Mouse (Mus musculus): ENCODE results near the gene Hbq1a. TPM values are rescaled to one million over a fixed set of nuclear protein-coding genes. Genes with fewer than 3 reads are reported as not detected.

The Hbq1a gene
- polyA plus RNA-seq, 1 experiment from 2014 or later, result 1.5 TPM

- Histone ChIP-seq H3K36me3 (replicated peaks) (no peaks in the 10 kb centered on the region), H3K27ac (no peak overlapping the region), H3K4me2 (no peak overlapping the region), H3K9ac (no peak overlapping the region), H3K9me3 (no peaks in the 10 kb centered on the region), H3K27me3 (replicated peaks) (no peaks in the 10 kb centered on the region), H3K4me1 (no peaks in the 10 kb centered on the region), H3K4me3 (no peak overlapping the region)
- 49% methylated on average over 17 of the region's 17 CpGs for WGBS
- ATAC-seq (replicated peaks), result 0 out of 2 replicates have a peak, but pooled peaks have one; percentile 28
Observed at GRCm38 (mm10) chr11:32340476-32341473, 40.9 kb downstream of the Hbq1a start.

- ATAC-seq (replicated peaks), result no peak
- Histone ChIP-seq H3K9ac (no peak overlapping the region), H3K27me3 (replicated peaks) (no peaks in the 10 kb centered on the region), H3K36me3 (replicated peaks) (no peaks in the 10 kb centered on the region), H3K27ac (no peak overlapping the region), H3K4me1 (peaks cover 9% of the 10 kb centered on the region), H3K4me3 (no peak overlapping the region), H3K9me3 (no peaks in the 10 kb centered on the region), H3K4me2 (no peak overlapping the region)
- WGBS, result 15% methylated on average over 2 of the region's 2 CpGs
Observed at GRCm38 (mm10) chr11:32342770-32343191, 42.9 kb downstream of the Hbq1a start.

DNA sequence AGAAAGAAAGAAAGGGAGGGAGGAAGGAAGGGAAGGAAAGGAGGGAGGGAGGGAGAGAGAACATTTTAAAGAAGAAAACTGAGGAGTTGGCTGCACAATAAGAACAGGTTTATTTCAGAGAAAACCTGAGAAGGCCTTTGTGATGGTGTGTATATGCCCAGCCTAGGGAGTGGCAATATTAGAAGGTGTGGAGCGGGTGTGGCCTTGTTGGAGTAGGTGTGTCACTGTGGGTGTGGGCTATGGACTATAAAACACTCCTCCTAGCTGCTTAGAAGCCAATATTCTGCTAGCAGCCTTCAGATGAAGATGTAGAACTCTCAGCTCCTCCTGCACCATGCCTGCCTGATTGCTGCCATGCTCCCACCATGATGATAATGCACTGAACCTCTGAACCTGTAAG lies 43.5 kb downstream of the Hbq1a start:
- H3K4me3 ChIP-seq, result no peak overlapping the region
- H3K36me3 ChIP-seq (replicated peaks), result no peaks in the 10 kb centered on the region
- no peaks in the 10 kb centered on the region for H3K9me3 ChIP-seq
- 100% methylated on average over 1 of the region's 1 CpGs for WGBS
- no peaks in the 10 kb centered on the region for H3K27me3 ChIP-seq (replicated peaks)
- H3K4me2 ChIP-seq, result no peak overlapping the region
- ATAC-seq (replicated peaks), result no peak
- no peak overlapping the region for H3K9ac ChIP-seq
- peaks cover 11% of the 10 kb centered on the region for H3K4me1 ChIP-seq
- H3K27ac ChIP-seq, result no peak overlapping the region

- 84% methylated on average over 6 of the region's 6 CpGs for WGBS
- Histone ChIP-seq H3K27ac (no peak overlapping the region), H3K4me2 (no peak overlapping the region), H3K9ac (no peak overlapping the region), H3K4me3 (no peak overlapping the region), H3K9me3 (no peaks in the 10 kb centered on the region), H3K36me3 (replicated peaks) (no peaks in the 10 kb centered on the region), H3K4me1 (peaks cover 33% of the 10 kb centered on the region), H3K27me3 (replicated peaks) (no peaks in the 10 kb centered on the region)
- ATAC-seq (replicated peaks), result no peak
Observed at GRCm38 (mm10) chr11:32345504-32346297, 45.8 kb downstream of the Hbq1a start.

GRCm38 (mm10) chr11:32347264-32347606 lies 47.4 kb downstream of the Hbq1a start:
- peak overlapping the region; percentile 60 for H3K4me2 ChIP-seq
- H3K27ac ChIP-seq, result peak overlapping the region; percentile 87
- ATAC-seq (replicated peaks), result peak; percentile 28
- no peaks in the 10 kb centered on the region for H3K9me3 ChIP-seq
- peak overlapping the region; percentile 86 for H3K4me3 ChIP-seq
- H3K36me3 ChIP-seq (replicated peaks), result peaks cover 5% of the 10 kb centered on the region
- 3% methylated on average over 10 of the region's 10 CpGs for WGBS
- no peaks in the 10 kb centered on the region for H3K27me3 ChIP-seq (replicated peaks)
- H3K4me1 ChIP-seq, result peaks cover 33% of the 10 kb centered on the region
- peak overlapping the region; percentile 93 for H3K9ac ChIP-seq

DNA sequence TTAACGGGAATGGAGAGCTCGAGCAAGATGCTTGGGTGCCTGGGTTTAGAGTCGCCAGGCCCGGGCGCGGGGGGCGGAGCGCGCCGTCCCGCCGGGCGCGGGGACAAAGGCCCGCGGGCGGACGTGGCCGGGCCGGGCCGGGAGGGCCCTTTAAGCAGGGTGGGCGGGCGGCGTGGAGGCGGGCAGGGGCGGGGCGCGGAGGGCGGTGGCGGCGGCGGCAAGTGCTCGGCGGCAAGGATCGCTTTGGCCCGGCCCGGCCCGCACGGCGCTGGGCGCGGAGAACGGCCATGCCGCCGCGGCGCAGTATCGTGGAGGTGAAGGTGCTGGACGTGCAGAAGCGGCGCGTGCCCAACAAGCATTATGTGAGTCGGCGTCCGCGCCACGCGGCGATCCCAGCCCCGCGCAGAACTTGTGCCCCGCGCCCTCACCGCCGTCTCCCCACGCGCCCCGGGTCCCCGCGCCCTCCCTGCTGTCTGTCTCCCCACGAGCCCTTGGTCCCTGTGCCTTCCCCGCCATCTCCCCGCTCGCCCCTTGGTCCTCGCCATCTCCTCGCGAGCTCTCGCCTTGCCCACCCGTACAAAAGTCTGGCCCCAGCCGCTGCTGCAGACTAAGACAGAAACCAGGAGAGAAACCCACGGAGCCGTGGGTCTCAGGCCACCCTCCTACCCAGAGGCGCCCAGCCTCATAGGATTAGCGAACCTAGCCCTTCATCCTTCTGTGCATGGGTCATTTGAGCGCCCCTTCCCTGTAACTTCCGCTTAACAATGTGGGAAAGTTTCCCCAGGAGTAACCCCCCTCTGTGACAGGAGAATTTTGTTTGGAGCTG lies 48.0 kb downstream of the Hbq1a start, which contains the start of gene Sh3pxd2b:
Gene Sh3pxd2b, plus strand, starts transcription at position 214 of the 826 bp plus-strand sequence.
- peak; percentile 89 for ATAC-seq (replicated peaks)
- WGBS, result under 1% methylated on average over 69 of the region's 86 CpGs
- no peaks in the 10 kb centered on the region for H3K27me3 ChIP-seq (replicated peaks)
- peaks cover 33% of the 10 kb centered on the region for H3K4me1 ChIP-seq
- no peaks in the 10 kb centered on the region for H3K9me3 ChIP-seq
- H3K36me3 ChIP-seq (replicated peaks), result peaks cover 5% of the 10 kb centered on the region
- H3K4me3 ChIP-seq, result peak within 1 kb of the TSS; percentile 86
- H3K4me2 ChIP-seq, result peak within 1 kb of the TSS; percentile 60
- H3K9ac ChIP-seq, result peak within 1 kb of the TSS; percentile 93
- peak within 1 kb of the TSS; percentile 87 for H3K27ac ChIP-seq

- WGBS, result 16% methylated on average over 9 of the region's 9 CpGs
- Histone ChIP-seq H3K4me3 (peak overlapping the region; percentile 86), H3K36me3 (replicated peaks) (peaks cover 5% of the 10 kb centered on the region), H3K27ac (peak overlapping the region; percentile 87), H3K9me3 (no peaks in the 10 kb centered on the region), H3K27me3 (replicated peaks) (no peaks in the 10 kb centered on the region), H3K4me1 (peaks cover 33% of the 10 kb centered on the region), H3K9ac (peak overlapping the region; percentile 93), H3K4me2 (peak overlapping the region; percentile 60)
- no peak for ATAC-seq (replicated peaks)
Observed at GRCm38 (mm10) chr11:32348433-32349283, 48.8 kb downstream of the Hbq1a start.

- H3K9me3 ChIP-seq, result no peaks in the 10 kb centered on the region
- peak overlapping the region; percentile 60 for H3K4me2 ChIP-seq
- 66% methylated on average over 13 of the region's 13 CpGs for WGBS
- peaks cover 5% of the 10 kb centered on the region for H3K36me3 ChIP-seq (replicated peaks)
- no peak overlapping the region for H3K9ac ChIP-seq
- H3K4me3 ChIP-seq, result peak overlapping the region; percentile 86
- H3K27me3 ChIP-seq (replicated peaks), result no peaks in the 10 kb centered on the region
- 0 out of 2 replicates have a peak, but pooled peaks have one; percentile 13 for ATAC-seq (replicated peaks)
- no peak overlapping the region for H3K27ac ChIP-seq
- H3K4me1 ChIP-seq, result peaks cover 33% of the 10 kb centered on the region
Observed at GRCm38 (mm10) chr11:32349284-32349953, 49.5 kb downstream of the Hbq1a start.
